Mouse (Mus musculus): ENCODE results near the gene Ak9. TPM values are rescaled to one million over a fixed set of nuclear protein-coding genes. Genes with fewer than 3 reads are reported as not detected.
A peak's percentile ranks its signal among the peaks of the same experiment; 100 is the strongest.

The Ak9 gene
- 0.03 TPM in 1 of 2 replicates, not detected in the other for polyA plus RNA-seq (2015; fragmentation: Nextera tagmentation; extraction: Ambion mirVana)

DNA sequence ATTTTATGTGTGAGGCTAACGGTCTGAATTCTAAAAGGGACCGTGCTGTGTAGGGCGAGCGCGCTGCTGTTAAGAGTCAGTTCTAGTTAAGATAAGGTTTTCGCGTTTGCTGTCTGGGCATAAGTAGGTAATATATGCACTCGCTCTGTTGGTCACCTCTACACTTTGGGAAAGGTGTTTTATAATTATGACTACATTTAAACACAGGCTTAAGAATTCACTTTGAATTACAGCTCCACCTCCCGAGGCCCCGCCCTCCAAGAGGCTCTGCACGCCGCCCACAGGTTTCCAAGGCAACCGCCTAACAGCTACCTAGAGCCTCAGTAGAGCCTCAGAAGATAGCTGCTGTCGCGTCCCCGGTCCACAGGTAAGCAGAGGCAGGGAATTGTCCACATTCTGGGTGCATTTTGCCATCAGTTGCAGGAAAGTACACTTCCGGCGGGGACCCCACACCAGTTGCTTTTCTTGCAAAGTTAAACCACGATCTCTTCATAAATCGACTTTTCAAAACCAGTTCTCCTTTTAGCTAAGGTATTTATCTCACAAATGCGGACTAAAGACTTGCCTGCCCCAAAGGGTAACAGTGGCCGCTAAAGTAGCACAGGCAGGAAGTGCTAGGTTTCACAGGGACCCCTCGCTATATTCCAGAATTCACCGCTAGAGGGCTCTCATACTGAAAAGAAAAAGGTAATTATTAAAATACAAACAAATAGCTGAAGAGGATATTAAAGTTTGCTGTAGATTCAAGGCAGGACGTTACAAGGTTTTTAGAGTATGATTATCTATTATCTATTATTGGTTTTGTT is at the start of gene Ak9:
Ak9 (plus strand) TSS at position 342 of the 806 bp plus-strand sequence.
- Histone ChIP-seq H3K27ac (peak within 1 kb of the TSS; percentile 48), H3K36me3 (no peaks in the 10 kb centered on the region), H3K9ac (peak within 1 kb of the TSS; percentile 78), H3K27me3 (replicated peaks) (no peaks in the 10 kb centered on the region), H3K4me3 (replicated peaks) (peak within 1 kb of the TSS; percentile 86), H3K9me3 (no peaks in the 10 kb centered on the region), H3K4me2 (replicated peaks) (peak within 1 kb of the TSS; percentile 90), H3K4me1 (replicated peaks) (no peaks in the 10 kb centered on the region)
- under 1% methylated on average over 25 of the region's 25 CpGs for WGBS
- ATAC-seq: peak; percentile 88

DNA sequence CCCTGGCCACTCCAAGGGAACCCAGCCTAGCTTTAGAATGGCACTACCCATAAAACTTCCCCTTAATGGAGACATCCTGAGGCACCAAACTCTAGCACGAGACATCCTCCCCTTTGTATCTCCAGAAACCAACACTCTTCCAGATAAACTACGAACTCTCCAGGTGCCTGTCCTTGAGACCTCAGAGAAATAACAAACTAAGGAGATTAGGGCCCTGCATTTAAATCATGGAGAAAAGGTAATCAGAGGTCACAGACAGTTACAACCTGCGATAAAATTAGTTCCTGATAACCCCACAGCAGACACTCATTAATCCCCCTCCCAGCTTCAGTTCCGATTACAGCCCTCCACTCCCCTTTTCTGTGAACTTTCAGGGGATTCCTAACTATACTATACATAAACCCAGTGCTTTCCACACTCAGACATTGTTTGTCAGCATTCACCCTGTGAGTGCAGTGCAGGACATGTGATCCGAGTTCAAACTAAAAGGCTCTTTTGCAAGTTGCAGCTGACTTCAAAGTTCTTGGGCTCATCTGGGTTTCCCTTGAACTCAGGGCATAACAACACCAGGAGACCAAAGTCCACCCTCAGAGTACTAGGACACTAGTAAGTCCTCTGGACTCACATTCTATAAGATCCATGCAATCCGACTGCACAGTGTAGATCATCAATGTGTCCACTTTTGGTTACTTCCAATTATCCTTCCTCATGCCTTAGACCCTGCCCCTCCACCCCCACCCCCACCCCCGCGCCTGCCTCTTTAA is 43.4 kb upstream of the Ak9 start:
- Histone ChIP-seq H3K27ac (no peak overlapping the region), H3K4me2 (replicated peaks) (no peak overlapping the region), H3K36me3 (no peaks in the 10 kb centered on the region), H3K4me3 (replicated peaks) (no peak overlapping the region), H3K4me1 (replicated peaks) (peaks cover 4% of the 10 kb centered on the region), H3K27me3 (replicated peaks) (no peaks in the 10 kb centered on the region), H3K9ac (no peak overlapping the region), H3K9me3 (no peaks in the 10 kb centered on the region)
- WGBS: 35% methylated on average over 8 of the region's 8 CpGs
- ATAC-seq: peak; percentile 65

DNA sequence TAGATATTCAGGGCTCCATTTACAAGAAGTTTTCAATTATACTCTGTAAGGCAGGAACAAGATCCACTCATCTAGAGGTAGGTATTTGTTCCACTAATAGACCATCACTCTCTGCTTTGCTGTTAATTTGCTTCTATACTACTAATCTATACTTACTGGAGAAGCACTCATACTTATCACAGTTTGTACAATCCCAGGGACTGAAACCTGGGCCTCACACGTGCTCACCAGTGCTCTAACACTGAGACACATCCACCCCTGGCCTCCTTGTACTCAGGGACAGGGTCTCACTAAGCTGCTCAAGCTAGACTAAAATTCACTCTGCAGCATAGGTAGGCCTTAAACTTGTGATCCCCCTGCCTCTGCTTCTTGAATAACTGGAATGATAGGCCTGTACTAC is 42.6 kb upstream of the Ak9 start:
- 33% methylated on average over 1 of the region's 1 CpGs for WGBS

DNA sequence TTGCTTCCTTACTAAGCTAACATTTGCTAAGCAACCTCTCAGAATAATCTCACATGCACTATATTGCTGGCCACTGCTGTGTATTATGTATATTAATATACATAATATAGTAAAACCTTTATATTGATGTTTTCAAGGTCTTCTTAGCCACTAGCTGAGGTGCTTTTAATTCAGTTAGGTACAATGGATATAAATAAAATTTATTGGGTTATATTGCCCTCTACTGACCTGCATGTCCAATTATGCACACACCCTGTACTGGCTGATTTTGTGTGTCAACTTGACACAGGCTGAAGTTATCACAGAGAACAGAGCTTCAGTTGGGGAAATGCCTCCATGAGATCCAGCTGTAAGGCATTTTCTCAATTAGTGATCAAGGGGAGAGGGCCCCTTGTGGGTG is 41.9 kb upstream of the Ak9 start:
- Histone ChIP-seq H3K36me3 (no peaks in the 10 kb centered on the region), H3K4me3 (replicated peaks) (no peak overlapping the region), H3K4me1 (replicated peaks) (peaks cover 4% of the 10 kb centered on the region), H3K27me3 (replicated peaks) (no peaks in the 10 kb centered on the region), H3K27ac (no peak overlapping the region), H3K4me2 (replicated peaks) (no peak overlapping the region), H3K9me3 (no peaks in the 10 kb centered on the region), H3K9ac (no peak overlapping the region)
- ATAC-seq: no peak

More for the DNA sequence above, 42.6 kb upstream of the Ak9 start:
- Histone ChIP-seq H3K9ac (no peak overlapping the region), H3K9me3 (no peaks in the 10 kb centered on the region), H3K4me2 (replicated peaks) (no peak overlapping the region), H3K27me3 (replicated peaks) (no peaks in the 10 kb centered on the region), H3K36me3 (no peaks in the 10 kb centered on the region), H3K27ac (no peak overlapping the region), H3K4me1 (replicated peaks) (peaks cover 4% of the 10 kb centered on the region), H3K4me3 (replicated peaks) (no peak overlapping the region)
- ATAC-seq: no peak

DNA sequence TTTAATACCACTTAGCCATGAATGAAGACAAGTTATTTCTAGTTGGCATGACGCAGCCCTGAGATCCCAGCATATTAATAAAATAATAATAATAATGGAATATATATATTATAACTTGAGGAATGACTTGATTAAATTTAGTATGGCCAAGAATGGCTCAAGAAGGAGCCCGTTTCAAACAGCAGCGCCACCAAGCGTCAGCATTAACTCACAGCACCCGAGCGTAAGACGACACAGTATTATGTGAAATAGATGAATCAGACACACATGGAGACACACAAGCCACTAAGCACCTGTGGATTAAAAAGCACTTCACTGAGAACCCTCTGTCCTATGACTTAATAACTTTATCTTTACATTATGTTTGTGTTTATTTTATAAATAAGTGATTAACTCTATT is 31.9 kb upstream of the Ak9 start:
- Histone ChIP-seq H3K27ac (no peak overlapping the region), H3K4me2 (replicated peaks) (no peak overlapping the region), H3K36me3 (0 out of 2 replicates have a peak, but pooled peaks cover 2% of the 10 kb centered on the region), H3K4me3 (replicated peaks) (no peak overlapping the region), H3K9ac (no peak overlapping the region), H3K9me3 (no peaks in the 10 kb centered on the region), H3K4me1 (replicated peaks) (no peaks in the 10 kb centered on the region), H3K27me3 (replicated peaks) (no peaks in the 10 kb centered on the region)
- ATAC-seq: no peak
- WGBS: 54% methylated on average over 7 of the region's 7 CpGs

DNA sequence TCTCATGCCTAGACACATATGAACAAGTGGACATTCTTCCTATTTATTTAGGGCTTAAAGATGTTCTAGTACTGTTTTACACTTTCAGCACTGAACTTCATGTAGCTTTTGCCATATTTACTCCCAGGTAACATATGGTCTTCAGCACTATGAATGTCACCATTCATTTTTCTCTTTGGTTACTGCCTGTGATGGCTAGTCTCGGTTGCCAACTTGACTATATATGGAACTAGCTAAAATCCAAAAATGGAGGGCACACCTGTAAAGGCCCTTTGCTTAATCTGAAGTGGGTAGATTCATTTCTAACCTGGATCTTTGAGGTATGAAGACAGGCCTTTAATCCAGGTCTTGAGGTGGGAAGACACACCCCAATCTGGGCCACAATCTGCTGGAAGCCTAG is 28.9 kb upstream of the Ak9 start:
- 0 out of 2 replicates have a peak, but pooled peaks cover 2% of the 10 kb centered on the region for H3K4me1 ChIP-seq (replicated peaks)

DNA sequence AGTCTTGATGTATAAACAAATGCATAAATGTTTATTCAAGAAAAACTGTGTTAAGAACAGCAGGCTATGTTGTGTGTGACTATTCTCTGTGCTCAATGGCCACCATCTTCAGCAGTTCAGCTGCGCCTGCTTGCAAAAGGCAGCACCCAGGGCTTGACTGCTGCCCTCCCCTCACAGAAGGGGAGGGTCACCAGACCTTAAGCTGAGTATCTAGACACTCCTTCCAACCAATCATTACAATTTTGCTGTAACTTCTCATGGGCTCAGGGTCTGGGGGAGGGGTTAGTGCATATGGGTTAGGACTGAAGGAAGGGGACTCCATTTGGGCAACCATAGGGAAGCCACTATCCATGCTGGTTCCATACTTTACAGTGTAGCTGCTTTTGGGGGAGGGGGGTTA is 25.0 kb upstream of the Ak9 start:
- H3K4me2 ChIP-seq (replicated peaks): no peak overlapping the region
- H3K27me3 ChIP-seq (replicated peaks): no peaks in the 10 kb centered on the region
- WGBS: 62% methylated on average over 1 of the region's 1 CpGs
- H3K9me3 ChIP-seq: no peaks in the 10 kb centered on the region
- H3K27ac ChIP-seq: 0 out of 2 replicates have a peak overlapping the region, but pooled peaks have one; percentile 15
- no peak for ATAC-seq
- H3K9ac ChIP-seq: no peak overlapping the region
- H3K4me3 ChIP-seq (replicated peaks): no peak overlapping the region
- no peaks in the 10 kb centered on the region for H3K36me3 ChIP-seq
- H3K4me1 ChIP-seq (replicated peaks): 0 out of 2 replicates have a peak, but pooled peaks cover 2% of the 10 kb centered on the region

More for the DNA sequence above, 28.9 kb upstream of the Ak9 start:
- Histone ChIP-seq H3K4me2 (replicated peaks) (no peak overlapping the region), H3K36me3 (no peaks in the 10 kb centered on the region), H3K27ac (no peak overlapping the region), H3K9ac (no peak overlapping the region), H3K9me3 (no peaks in the 10 kb centered on the region), H3K4me3 (replicated peaks) (no peak overlapping the region), H3K27me3 (replicated peaks) (no peaks in the 10 kb centered on the region)
- 100% methylated on average over 1 of the region's 1 CpGs for WGBS
- no peak for ATAC-seq

DNA sequence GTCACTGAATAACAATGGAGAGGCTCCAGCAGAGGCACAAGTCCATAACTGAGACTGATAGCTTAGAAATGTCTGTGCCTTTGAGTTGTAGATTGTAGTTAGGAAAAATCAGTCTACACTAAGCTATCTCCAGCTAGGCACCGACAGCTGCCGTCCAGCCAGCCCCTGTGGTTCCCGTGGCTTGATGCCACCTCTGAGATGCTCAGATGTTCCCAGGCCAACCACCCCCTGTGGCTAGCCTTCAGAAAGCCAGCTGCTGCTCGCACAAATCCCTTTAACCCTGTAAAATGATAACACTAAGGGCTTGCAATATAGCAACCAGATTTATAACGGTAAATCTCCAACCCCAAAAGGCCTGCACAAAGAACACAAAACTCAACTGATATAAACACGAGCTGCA is 23.6 kb upstream of the Ak9 start:
- Histone ChIP-seq H3K27ac (no peak overlapping the region), H3K4me2 (replicated peaks) (no peak overlapping the region), H3K27me3 (replicated peaks) (no peaks in the 10 kb centered on the region), H3K4me3 (replicated peaks) (no peak overlapping the region), H3K9ac (no peak overlapping the region), H3K36me3 (no peaks in the 10 kb centered on the region), H3K9me3 (no peaks in the 10 kb centered on the region), H3K4me1 (replicated peaks) (0 out of 2 replicates have a peak, but pooled peaks cover 2% of the 10 kb centered on the region)
- no peak for ATAC-seq
- 74% methylated on average over 6 of the region's 6 CpGs for WGBS

DNA sequence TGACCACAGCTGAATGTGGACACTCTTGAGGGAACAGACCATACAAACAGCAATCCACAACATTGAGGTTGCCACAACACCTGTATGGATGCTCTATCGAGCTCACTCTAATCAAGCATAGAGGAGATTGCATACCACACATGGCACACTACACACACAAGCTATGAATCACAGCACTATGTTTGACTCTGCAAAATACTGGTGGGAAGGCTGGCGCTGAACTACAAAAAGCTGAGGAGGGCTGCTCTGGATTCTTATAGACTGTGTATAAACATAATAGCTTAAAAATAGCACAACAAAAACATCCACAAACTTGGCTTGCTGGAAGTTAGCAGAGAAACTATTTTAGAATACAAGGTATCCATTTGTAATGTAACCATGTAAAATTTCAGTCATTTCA is 23.0 kb upstream of the Ak9 start:
- no peaks in the 10 kb centered on the region for H3K27me3 ChIP-seq (replicated peaks)

DNA sequence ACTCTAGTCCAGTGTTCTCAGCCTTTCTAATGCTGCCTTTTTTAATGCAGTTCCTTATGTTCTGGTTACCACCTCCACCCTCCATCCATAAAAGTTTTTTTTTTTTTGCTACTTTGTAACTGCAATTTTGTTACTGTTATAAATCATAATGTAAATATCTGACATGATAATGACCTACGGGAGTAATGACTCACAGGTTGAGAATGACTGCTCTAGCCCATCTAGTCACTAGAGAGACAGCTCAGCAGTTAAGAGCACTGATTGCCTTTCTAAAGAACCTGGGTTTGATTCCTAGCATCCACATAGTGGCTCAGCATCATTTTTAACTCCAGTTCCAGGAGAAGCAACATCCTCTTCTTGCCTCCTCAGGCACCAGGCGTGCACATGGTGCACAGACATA is 21.7 kb upstream of the Ak9 start:
- Histone ChIP-seq H3K9me3 (no peaks in the 10 kb centered on the region), H3K27ac (no peak overlapping the region), H3K9ac (no peak overlapping the region), H3K4me3 (replicated peaks) (no peak overlapping the region), H3K27me3 (replicated peaks) (no peaks in the 10 kb centered on the region), H3K4me2 (replicated peaks) (no peak overlapping the region), H3K4me1 (replicated peaks) (0 out of 2 replicates have a peak, but pooled peaks cover 2% of the 10 kb centered on the region), H3K36me3 (no peaks in the 10 kb centered on the region)
- 67% methylated on average over 2 of the region's 2 CpGs for WGBS
- no peak for ATAC-seq

More for the DNA sequence above, 23.0 kb upstream of the Ak9 start:
- no peak overlapping the region for H3K4me2 ChIP-seq (replicated peaks)
- H3K9me3 ChIP-seq: no peaks in the 10 kb centered on the region
- 84% methylated on average over 2 of the region's 2 CpGs for WGBS
- no peak overlapping the region for H3K9ac ChIP-seq
- H3K4me1 ChIP-seq (replicated peaks): 0 out of 2 replicates have a peak, but pooled peaks cover 2% of the 10 kb centered on the region
- H3K27ac ChIP-seq: no peak overlapping the region
- no peak for ATAC-seq
- no peaks in the 10 kb centered on the region for H3K36me3 ChIP-seq
- no peak overlapping the region for H3K4me3 ChIP-seq (replicated peaks)

DNA sequence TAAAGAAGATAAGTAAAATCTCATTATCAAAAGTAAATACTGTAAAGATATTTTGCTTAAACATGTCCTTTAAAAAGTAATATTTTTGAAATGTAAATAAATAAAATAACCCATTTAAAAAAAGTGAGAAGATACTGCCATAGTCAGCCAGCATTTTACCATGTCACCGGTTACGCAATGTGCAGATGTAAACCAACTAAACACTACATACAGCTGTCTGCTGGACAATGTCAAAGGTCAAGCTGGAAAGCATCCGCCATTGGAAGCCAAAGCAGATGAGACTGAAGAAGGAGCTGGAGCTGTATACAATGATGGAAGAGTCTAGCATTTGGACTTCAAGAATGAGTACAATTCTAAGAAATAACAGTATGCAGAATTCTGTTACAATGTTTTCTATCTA is 16.2 kb upstream of the Ak9 start:
- Histone ChIP-seq H3K4me3 (replicated peaks) (no peak overlapping the region), H3K27ac (no peak overlapping the region), H3K36me3 (no peaks in the 10 kb centered on the region), H3K9ac (no peak overlapping the region), H3K9me3 (no peaks in the 10 kb centered on the region), H3K4me1 (replicated peaks) (0 out of 2 replicates have a peak, but pooled peaks cover 3% of the 10 kb centered on the region), H3K27me3 (replicated peaks) (no peaks in the 10 kb centered on the region), H3K4me2 (replicated peaks) (no peak overlapping the region)
- no peak for ATAC-seq
- WGBS: 67% methylated on average over 3 of the region's 3 CpGs

DNA sequence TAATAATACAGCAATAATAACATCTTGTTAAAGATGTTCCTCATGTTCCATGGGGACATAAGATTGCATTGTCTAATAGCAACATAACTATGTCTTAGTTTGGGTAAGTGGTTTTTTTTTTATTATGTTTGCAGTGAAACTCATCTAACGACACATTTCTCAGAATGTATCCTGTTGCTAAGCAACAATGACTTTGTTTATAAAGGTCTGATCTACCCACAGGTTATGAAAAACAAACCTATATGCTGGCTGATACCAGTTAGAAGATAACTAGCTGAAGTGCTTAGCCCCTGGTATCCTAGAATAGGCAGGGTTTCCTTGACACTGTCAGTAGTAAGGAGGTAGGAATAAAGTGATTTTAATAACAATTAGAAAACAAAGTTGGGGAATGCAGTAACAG is 15.7 kb upstream of the Ak9 start:
- Histone ChIP-seq H3K9ac (no peak overlapping the region), H3K27ac (no peak overlapping the region), H3K27me3 (replicated peaks) (no peaks in the 10 kb centered on the region), H3K4me1 (replicated peaks) (peaks cover 5% of the 10 kb centered on the region), H3K4me3 (replicated peaks) (no peak overlapping the region), H3K36me3 (no peaks in the 10 kb centered on the region), H3K4me2 (replicated peaks) (no peak overlapping the region), H3K9me3 (no peaks in the 10 kb centered on the region)
- ATAC-seq: no peak
- WGBS: 31% methylated on average over 1 of the region's 1 CpGs

Measured in intestine, embryonic 15.5 days (tissue).